Mouse (Mus musculus): ENCODE results near the gene Rplp1. TPM values are rescaled to one million over a fixed set of nuclear protein-coding genes. Genes with fewer than 3 reads are reported as not detected.

The Rplp1 gene
- total and polyA plus RNA-seq, 3 experiments, result 9,058 to 15,045 TPM; not detected in 1

DNA sequence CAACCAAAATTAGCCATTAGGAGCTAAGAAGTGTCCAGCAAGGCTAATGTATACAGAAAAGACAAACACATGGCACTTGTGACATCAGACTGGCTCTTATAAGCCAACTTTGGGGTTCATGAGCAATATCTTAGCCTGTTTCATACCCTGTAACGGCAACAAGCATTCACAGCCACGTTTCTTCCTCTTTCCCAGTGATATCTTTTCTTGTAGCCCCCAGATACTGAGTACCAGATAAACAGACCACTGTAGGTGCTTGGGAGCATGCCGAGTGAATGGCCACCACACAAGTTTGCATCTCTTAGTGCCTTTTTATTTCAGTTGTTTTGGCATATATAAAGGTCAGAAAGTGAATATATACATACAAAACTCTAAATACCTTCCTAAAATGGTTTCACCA lies 2.6 kb upstream of the Rplp1 start (continued):
- TF ChIP-seq MXI1 (IDR thresholded peaks at IDR 0.05; ENCODE audit: low read depth, low read length) (peak; percentile 78), E2F4 (IDR thresholded peaks at IDR 0.05; ENCODE audit: borderline replicate concordance, low read depth, low read length) (no peak)

DNA sequence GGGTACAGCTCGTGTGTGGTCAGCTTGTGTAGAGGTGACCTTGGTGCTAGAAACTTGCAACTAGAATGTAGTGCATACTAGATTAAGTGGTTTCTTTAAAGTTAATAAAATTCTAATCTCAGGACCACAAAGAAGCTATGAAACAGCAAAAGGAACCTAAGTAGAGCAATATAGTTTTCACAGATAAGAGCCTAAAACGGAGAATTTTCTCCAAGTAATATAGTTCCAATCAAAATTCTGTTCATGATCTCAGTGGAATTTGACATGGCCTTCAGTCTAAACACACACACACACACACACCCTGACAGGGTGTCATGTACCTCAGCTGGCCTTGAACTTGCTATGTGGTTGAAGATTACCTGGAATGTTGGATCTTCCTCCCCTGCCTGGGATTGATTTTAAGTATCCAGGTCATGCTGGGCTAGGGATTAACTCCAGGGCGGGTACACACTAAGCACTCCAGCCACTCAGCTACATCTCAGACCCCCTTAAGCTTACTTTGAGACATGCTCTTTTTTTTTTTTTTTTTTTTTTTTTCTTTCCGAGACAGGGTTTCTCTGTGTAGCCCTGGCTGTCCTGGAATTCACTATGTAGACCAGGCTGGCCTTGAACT lies 1.2 kb upstream of the Rplp1 start:
- peak overlapping the region; percentile 48 to 53 for H3K4me3 ChIP-seq (ENCODE audit: control insufficient read depth in 1 of 2, insufficient read depth in 1 of 2, low read depth in 2 of 2, low read length in 2 of 2)
- DNase-seq (ENCODE audit: low read depth, low spot score), result peak; percentile 54
- peak; percentile 60 for TF ChIP-seq ZNF384 (IDR thresholded peaks at IDR 0.05; ENCODE audit: low read depth, low read length)
- TF ChIP-seq MAFK (IDR thresholded peaks at IDR 0.05; ENCODE audit: borderline replicate concordance, low read depth, low read length), result no peak
- peak; percentile 38; the same call in 1 of the 2 replicates for TF ChIP-seq RCOR1 (IDR thresholded peaks at IDR 0.05; ENCODE audit: low read depth, low read length)
- TF ChIP-seq ETS1 (IDR thresholded peaks at IDR 0.05; ENCODE audit: low read depth, low read length), result 0 out of 2 replicates have a peak, but pooled peaks have one; percentile 35
- no peak for TF ChIP-seq USF2 (IDR thresholded peaks at IDR 0.05; ENCODE audit: borderline replicate concordance in 1 of 2, insufficient read depth in 1 of 2, low read depth in 1 of 2, low read length in 2 of 2)
- TF ChIP-seq E2F4 (IDR thresholded peaks at IDR 0.05; ENCODE audit: borderline replicate concordance, low read depth, low read length), result no peak
- 0 out of 2 replicates have a peak, but pooled peaks have one; percentile 15 for TF ChIP-seq MAZ (IDR thresholded peaks at IDR 0.05; ENCODE audit: low read depth, low read length)
- peak; percentile 41; the same call in 1 of the 2 replicates for TF ChIP-seq TCF12 (IDR thresholded peaks at IDR 0.05; ENCODE audit: low read depth, low read length)
- TF ChIP-seq MEF2A (IDR thresholded peaks at IDR 0.05; ENCODE audit: extremely low read depth, insufficient replicate concordance, low read depth, low read length, poor library complexity, severe bottlenecking), result 0 out of 2 replicates have a peak, but pooled peaks have one; percentile 18
- TF ChIP-seq EP300 (IDR thresholded peaks at IDR 0.05; ENCODE audit: low read depth in 1 of 2, low read length in 2 of 2), result peak; percentile 54 to 69
- H3K79me2 ChIP-seq (ENCODE audit: control insufficient read depth, insufficient read depth, low read length, poor library complexity), result peaks cover 21% of the 10 kb centered on the region
- H3K9me3 ChIP-seq (replicated peaks; ENCODE audit: insufficient read depth, low read length), result no peaks in the 10 kb centered on the region
- peak overlapping the region; percentile 74 for H3K9ac ChIP-seq (ENCODE audit: control insufficient read depth, low read depth, low read length, poor library complexity, severe bottlenecking)
- H3K36me3 ChIP-seq (ENCODE audit: control insufficient read depth in 1 of 2, insufficient read depth in 2 of 2, low read length in 2 of 2), result peaks cover 8 to 58% of the 10 kb centered on the region in 2 experiments
- peak overlapping the region; percentile 97 for H3K27ac ChIP-seq (ENCODE audit: control insufficient read depth, low read depth, low read length)
- no peaks in the 10 kb centered on the region for H3K27me3 ChIP-seq (ENCODE audit: control insufficient read depth in 1 of 2, insufficient read depth in 2 of 2, low read length in 2 of 2)
- peaks cover 25 to 51% of the 10 kb centered on the region in 2 experiments for H3K4me1 ChIP-seq (ENCODE audit: control insufficient read depth in 1 of 2, insufficient read depth in 2 of 2, low read length in 2 of 2)

DNA sequence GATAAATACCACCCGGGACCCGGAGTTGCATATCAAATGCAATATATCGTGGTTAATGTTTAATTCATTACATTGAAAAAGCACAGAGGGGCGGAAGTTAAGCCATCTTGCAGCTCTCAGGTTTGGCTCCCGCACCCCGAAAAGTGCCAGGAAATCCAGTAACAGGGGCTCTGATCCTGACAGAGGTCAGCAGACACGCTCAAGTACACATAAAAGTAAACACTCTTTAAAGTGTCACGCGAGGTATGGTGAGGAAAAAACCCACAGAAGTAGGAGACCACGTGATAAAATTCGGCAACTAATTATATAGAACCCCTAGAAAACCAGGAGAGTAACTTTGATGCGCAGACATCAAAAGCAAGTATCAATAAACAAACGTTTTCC lies 567 bp upstream of the Rplp1 start:
- H3K27ac ChIP-seq (ENCODE audit: control insufficient read depth, low read depth, low read length), result peak overlapping the region; percentile 97
- peaks cover 22 to 45% of the 10 kb centered on the region in 2 experiments for H3K4me1 ChIP-seq (ENCODE audit: control insufficient read depth in 1 of 2, insufficient read depth in 2 of 2, low read length in 2 of 2)
- H3K36me3 ChIP-seq (ENCODE audit: control insufficient read depth in 1 of 2, insufficient read depth in 2 of 2, low read length in 2 of 2), result peaks cover 8 to 52% of the 10 kb centered on the region in 2 experiments
- DNase-seq (ENCODE audit: low read depth, low spot score), result no peak
- peak overlapping the region; percentile 48 to 53 for H3K4me3 ChIP-seq (ENCODE audit: control insufficient read depth in 1 of 2, insufficient read depth in 1 of 2, low read depth in 2 of 2, low read length in 2 of 2)
- H3K27me3 ChIP-seq (ENCODE audit: control insufficient read depth in 1 of 2, insufficient read depth in 2 of 2, low read length in 2 of 2), result no peaks in the 10 kb centered on the region
- H3K9me3 ChIP-seq (replicated peaks; ENCODE audit: insufficient read depth, low read length), result no peaks in the 10 kb centered on the region
- H3K9ac ChIP-seq (ENCODE audit: control insufficient read depth, low read depth, low read length, poor library complexity, severe bottlenecking), result peak overlapping the region; percentile 74
- TF ChIP-seq HCFC1 (IDR thresholded peaks at IDR 0.05; ENCODE audit: low read depth, low read length), result no peak
- 0 out of 2 replicates have a peak, but pooled peaks have one; percentile 7 for TF ChIP-seq JUND (IDR thresholded peaks at IDR 0.05; ENCODE audit: low read depth, low read length)
- H3K79me2 ChIP-seq (ENCODE audit: control insufficient read depth, insufficient read depth, low read length, poor library complexity), result peaks cover 21% of the 10 kb centered on the region
